Mouse (Mus musculus) neural tube, embryonic 12.5 days (tissue): Measurements from ENCODE around the gene Cat. TPM values are rescaled to one million over a fixed set of nuclear protein-coding genes. Genes with fewer than 3 reads are reported as not detected.

Experiments used
- polyA plus RNA-seq: library from polyadenylated mRNA; unstranded; fragments of >200 nt; fragmentation: Nextera tagmentation; extraction: Ambion mirVana; gene quantifications from 2 replicates; pipeline ENCODE4 v1.2.1, GENCODE M21; 2016

The Cat gene
- polyA plus RNA-seq, 1 experiment from 2014 or later: 97.1 TPM

Other genes starting within 250 kb of the Cat start
- gene Ehf, start 181.9 kb downstream of the Cat start, polyA plus RNA-seq: not detected in 2 replicates
- gene Elf5, start 73.5 kb downstream of the Cat start, polyA plus RNA-seq: not detected in 2 replicates
- gene Abtb2, start 81.2 kb upstream of the Cat start, polyA plus RNA-seq: 17.5 and 19.1 TPM in 2 replicates